Mouse (Mus musculus) monocyte, adult 2 months (primary cell): Measurements from ENCODE around the gene Jam2.

Experiments
- DNase-seq, 2 experiments: peaks; one replicate each; pipeline ENCODE4 v3.0.0; 2022; ENCODE audit warnings: low spot score in 2 of 2, low read depth in 1 of 2

Gene Jam2

DNA sequence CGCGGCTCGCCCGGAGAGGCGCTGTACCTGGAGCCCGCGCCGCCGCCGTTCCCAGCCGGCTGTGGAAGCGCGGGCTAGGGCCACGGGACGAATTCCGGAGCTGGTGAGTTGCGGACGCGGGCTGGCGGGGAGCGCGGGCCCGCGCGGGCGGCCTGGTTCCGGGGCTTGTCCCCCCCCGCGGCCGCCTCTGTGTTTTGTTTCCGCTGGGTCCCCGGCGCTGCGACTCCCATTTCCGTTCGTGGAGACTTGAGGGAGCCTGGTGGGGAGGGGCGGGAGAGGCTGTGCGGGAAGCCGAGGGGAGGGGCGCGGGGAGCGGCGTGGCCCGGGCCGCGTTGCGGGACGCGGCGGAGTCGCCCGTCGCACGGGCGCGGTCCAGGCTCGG lies 61.5 kb downstream of the Jam2 start, which contains the start of gene Atp5j:
Atp5j (minus strand) TSS at position 185 of the 382 bp plus-strand sequence.
- no peak for DNase-seq

DNA sequence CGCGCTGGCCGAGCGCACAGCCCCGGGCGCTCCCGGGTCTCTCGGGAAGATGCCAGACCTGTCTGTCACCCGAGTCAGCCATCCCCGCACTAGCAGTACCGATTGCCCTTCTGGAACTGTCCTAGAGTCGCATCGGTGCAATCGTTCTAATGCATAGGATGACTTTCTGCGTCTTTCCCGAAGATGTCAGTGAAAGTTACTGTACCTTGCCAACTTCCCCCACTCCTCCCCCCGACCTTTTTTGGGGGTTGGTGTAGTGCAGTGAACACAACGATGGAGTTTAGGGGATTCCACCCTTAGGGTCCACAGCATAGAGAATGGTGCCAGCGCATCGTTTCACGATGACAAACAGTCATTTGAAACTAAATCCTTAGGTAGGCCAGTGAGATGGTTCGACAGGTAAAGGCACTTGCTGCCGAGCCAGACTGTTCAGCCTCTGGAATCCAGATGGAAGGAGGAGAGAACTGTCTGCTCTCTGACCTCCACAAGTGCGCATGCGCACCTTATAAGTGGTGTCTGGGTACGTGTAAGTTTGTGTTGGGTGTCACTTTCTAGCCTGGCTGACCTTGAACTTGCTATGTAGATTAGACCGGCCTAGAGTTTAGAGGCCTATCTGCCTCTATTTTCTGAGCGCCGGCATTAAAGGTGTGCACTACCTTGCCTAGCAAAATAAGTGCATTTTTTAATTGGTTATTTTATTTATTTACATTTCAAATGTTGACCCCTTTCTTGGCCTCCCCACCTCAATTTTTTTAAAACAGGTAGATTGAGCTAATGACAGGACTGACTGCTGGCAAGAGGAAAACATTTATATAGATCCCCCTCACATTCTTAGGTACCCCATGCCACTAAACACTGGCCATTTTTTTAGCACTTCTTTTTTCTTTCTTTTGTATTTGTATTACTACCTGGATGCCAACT lies 62.2 kb downstream of the Jam2 start:
- peak in 1 of 2 experiments; percentile 1 for DNase-seq

DNA sequence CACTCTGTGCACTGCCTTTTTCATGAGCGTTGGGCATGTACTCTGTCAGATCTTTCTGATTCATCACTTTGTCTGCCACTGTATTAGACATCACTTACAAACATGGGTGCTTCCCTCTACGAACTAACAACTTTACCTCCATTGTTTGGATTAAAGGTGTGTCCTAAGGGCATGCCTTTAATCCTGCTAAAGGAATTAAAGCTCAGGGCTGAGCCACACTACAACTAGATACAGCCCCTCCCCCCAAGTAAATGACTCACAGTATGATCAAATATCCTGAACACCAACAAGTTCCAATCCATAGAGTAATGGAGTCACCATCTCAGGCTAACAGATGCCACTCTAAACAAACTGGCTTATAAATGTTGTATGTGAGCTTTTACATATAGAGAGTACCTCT lies 64.7 kb downstream of the Jam2 start:
- DNase-seq, result no peak

DNA sequence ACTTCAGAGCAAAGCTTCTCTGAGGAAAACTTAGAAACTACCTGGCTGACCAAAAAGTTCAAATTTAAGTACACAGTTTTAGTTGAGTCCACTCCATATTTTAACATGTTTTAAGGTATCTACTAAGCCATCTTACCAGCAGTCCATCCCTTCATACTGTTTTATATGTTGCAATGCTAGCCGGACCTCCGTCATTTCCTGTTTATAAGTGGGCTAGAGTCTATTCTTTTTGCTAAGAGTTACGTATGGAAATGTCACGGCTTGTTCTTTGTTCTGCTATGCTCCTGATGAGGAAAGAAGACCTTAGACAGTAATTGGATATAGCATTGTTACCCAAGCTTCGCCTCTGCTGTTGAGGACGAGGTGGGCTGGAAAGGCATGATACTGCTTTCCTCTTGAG lies 79.6 kb downstream of the Jam2 start:
- DNase-seq, result no peak

DNA sequence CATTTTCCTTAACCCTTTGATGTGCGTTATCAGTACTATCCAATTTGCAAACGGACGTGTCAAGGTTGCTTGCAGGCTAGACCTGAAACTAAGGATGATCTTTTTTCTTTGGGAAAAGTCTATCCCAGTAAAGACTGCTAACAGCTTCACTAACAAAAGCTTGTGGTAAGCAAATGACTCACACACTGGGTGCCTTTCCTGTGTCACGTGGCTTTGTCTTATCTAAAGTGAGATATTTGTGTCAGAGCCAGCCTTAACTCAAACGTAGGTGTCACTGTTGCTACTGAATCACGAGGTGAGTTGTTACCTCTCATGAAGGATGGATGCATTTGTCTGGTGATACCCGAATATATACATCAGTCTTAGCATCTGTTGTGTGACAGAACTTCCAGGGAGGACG lies 90.7 kb downstream of the Jam2 start:
- DNase-seq, result no peak

DNA sequence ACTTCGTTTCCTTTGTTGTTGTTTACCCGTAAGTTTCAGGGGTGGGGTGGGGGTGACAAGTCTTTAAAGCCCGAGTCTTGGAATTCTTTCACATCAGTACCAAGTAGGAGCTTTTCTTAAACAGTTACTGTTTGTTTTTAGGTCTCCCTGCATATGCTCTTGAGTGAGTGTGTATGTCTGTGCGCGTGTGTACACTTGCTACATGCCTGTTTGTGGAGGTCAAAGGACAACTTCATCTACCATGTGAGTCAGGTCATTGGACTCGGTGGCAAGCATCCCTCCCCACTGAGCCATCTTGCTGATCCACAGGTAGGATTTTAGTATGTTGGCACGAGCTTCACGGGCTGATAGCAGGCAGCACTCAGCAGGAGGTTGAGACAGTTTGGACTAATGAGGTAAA lies 99.9 kb downstream of the Jam2 start:
- DNase-seq, result no peak

DNA sequence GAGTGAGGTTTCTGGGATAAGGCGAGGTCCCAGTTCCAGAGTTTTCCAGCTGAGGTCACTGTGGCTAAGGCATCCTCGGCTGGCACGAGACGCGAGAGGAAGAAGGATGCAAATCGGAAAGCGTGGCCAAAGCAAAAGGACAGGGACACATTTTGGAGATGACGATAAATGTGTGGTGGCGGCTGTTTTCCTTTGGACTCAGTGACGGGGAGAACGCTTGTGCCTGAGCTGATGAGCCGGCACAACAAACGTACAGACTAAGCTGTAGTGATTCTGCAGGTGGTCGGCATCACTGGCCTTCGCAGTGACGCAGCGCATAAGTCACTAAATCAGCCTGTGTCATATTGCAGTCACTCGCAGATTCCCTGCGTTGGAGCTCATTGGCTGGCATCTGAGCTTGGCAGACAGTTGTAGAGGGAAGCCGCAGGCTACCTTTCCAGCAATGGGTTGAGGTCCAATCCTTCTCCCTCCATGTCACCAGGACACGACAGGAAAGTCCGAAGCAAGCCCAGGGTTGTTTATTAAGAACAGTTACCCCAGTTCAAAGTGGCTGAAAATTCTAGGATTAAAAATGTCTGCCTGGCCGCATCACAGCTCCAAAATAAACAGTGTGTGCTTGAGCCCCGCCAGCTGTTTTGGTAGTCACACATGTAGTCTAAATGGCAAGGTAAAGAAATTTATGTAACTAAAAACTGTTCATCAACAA lies 101.2 kb downstream of the Jam2 start:
- DNase-seq, result no peak
